Mouse (Mus musculus): Measurements from ENCODE around the gene Ipo7. TPM values are rescaled to one million over a fixed set of nuclear protein-coding genes. Genes with fewer than 3 reads are reported as not detected.
"Not testable (repeated sequence)": the region's sequence is repeated elsewhere in the genome, so short reads cannot be mapped to it uniquely, and the experiment has no call there.

Gene Ipo7
- polyA plus RNA-seq (2012; rRNA removed): 25.6 and 38.0 TPM in 2 replicates

GRCm38 (mm10) chr7:110018117-110018630 is at the start of gene Ipo7:
Gene Ipo7, plus strand, starts transcription at chr7:110018274.
- 0 out of 2 replicates have a peak, but pooled peaks have one; percentile 43 for TF ChIP-seq CTCF (IDR thresholded peaks at IDR 0.05; ENCODE audit: borderline replicate concordance, control insufficient read depth, extremely low read depth, insufficient read depth, low read length, poor library complexity)
- peak; percentile 86 for TF ChIP-seq POLR2A (IDR thresholded peaks at IDR 0.05; ENCODE audit: control insufficient read depth, extremely low read depth, insufficient read depth, low read length, poor library complexity)
- no peak within 1 kb of the TSS for H3K27ac ChIP-seq (ENCODE audit: control insufficient read depth, insufficient read depth, low read length)
- under 1% methylated on average over 48 of the region's 48 CpGs for WGBS
- H3K36me3 ChIP-seq (ENCODE audit: control insufficient read depth, insufficient read depth, low read length): no peaks in the 10 kb centered on the region
- peak within 1 kb of the TSS; percentile 87 for H3K4me3 ChIP-seq (ENCODE audit: control insufficient read depth, insufficient read depth, low read length)
- H3K27me3 ChIP-seq (ENCODE audit: control insufficient read depth, insufficient read depth, low read length): no peaks in the 10 kb centered on the region
- H3K4me1 ChIP-seq (replicated peaks; ENCODE audit: control insufficient read depth, insufficient read depth, low read length): peaks cover 5% of the 10 kb centered on the region
- peak; percentile 91 for DNase-seq

GRCm38 (mm10) chr7:109968924-109969450 is 49.1 kb upstream of the Ipo7 start:
- WGBS: 9% methylated on average over 2 of the region's 2 CpGs
- Histone ChIP-seq H3K27me3 (ENCODE audit: control insufficient read depth, insufficient read depth, low read length) (no peaks in the 10 kb centered on the region), H3K4me1 (replicated peaks; ENCODE audit: control insufficient read depth, insufficient read depth, low read length) (no peaks in the 10 kb centered on the region), H3K36me3 (ENCODE audit: control insufficient read depth, insufficient read depth, low read length) (no peaks in the 10 kb centered on the region), H3K4me3 (ENCODE audit: control insufficient read depth, insufficient read depth, low read length) (no peak overlapping the region), H3K27ac (ENCODE audit: control insufficient read depth, insufficient read depth, low read length) (no peak overlapping the region)
- TF ChIP-seq POLR2A (IDR thresholded peaks at IDR 0.05; ENCODE audit: control insufficient read depth, extremely low read depth, insufficient read depth, low read length, poor library complexity) (no peak), CTCF (IDR thresholded peaks at IDR 0.05; ENCODE audit: borderline replicate concordance, control insufficient read depth, extremely low read depth, insufficient read depth, low read length, poor library complexity) (no peak)
- DNase-seq: no peak

GRCm38 (mm10) chr7:109969542-109969941 is 48.5 kb upstream of the Ipo7 start:
- no peak overlapping the region for H3K4me3 ChIP-seq (ENCODE audit: control insufficient read depth, insufficient read depth, low read length)
- H3K27ac ChIP-seq (ENCODE audit: control insufficient read depth, insufficient read depth, low read length): no peak overlapping the region
- no peaks in the 10 kb centered on the region for H3K27me3 ChIP-seq (ENCODE audit: control insufficient read depth, insufficient read depth, low read length)
- DNase-seq: no peak
- H3K4me1 ChIP-seq (replicated peaks; ENCODE audit: control insufficient read depth, insufficient read depth, low read length): no peaks in the 10 kb centered on the region
- no peaks in the 10 kb centered on the region for H3K36me3 ChIP-seq (ENCODE audit: control insufficient read depth, insufficient read depth, low read length)
- TF ChIP-seq POLR2A (IDR thresholded peaks at IDR 0.05; ENCODE audit: control insufficient read depth, extremely low read depth, insufficient read depth, low read length, poor library complexity) (no peak), CTCF (IDR thresholded peaks at IDR 0.05; ENCODE audit: borderline replicate concordance, control insufficient read depth, extremely low read depth, insufficient read depth, low read length, poor library complexity) (no peak)

- Histone ChIP-seq H3K4me3 (ENCODE audit: control insufficient read depth, insufficient read depth, low read length) (no peak overlapping the region), H3K4me1 (replicated peaks; ENCODE audit: control insufficient read depth, insufficient read depth, low read length) (no peaks in the 10 kb centered on the region), H3K27ac (ENCODE audit: control insufficient read depth, insufficient read depth, low read length) (no peak overlapping the region), H3K36me3 (ENCODE audit: control insufficient read depth, insufficient read depth, low read length) (peaks cover 16% of the 10 kb centered on the region), H3K27me3 (ENCODE audit: control insufficient read depth, insufficient read depth, low read length) (no peaks in the 10 kb centered on the region)
- no peak for DNase-seq
- TF ChIP-seq POLR2A (IDR thresholded peaks at IDR 0.05; ENCODE audit: control insufficient read depth, extremely low read depth, insufficient read depth, low read length, poor library complexity) (no peak), CTCF (IDR thresholded peaks at IDR 0.05; ENCODE audit: borderline replicate concordance, control insufficient read depth, extremely low read depth, insufficient read depth, low read length, poor library complexity) (no peak)
- WGBS: over 99% methylated on average over 6 of the region's 6 CpGs
Measured at GRCm38 (mm10) chr7:109975966-109976715, 41.9 kb upstream of the Ipo7 start.

- H3K27ac ChIP-seq (ENCODE audit: control insufficient read depth, insufficient read depth, low read length); H3K27me3 ChIP-seq (ENCODE audit: control insufficient read depth, insufficient read depth, low read length); H3K4me1 ChIP-seq (replicated peaks; ENCODE audit: control insufficient read depth, insufficient read depth, low read length); H3K4me3 ChIP-seq (ENCODE audit: control insufficient read depth, insufficient read depth, low read length): not testable (repeated sequence)
- DNase-seq: peak; percentile 33
- WGBS: 78% methylated on average over 5 of the region's 5 CpGs
- peaks cover 16% of the 10 kb centered on the region for H3K36me3 ChIP-seq (ENCODE audit: control insufficient read depth, insufficient read depth, low read length)
Measured at GRCm38 (mm10) chr7:109977131-109977530, 40.9 kb upstream of the Ipo7 start.

- WGBS: 93% methylated on average over 5 of the region's 5 CpGs
- not testable (repeated sequence) for DNase-seq; H3K27ac ChIP-seq (ENCODE audit: control insufficient read depth, insufficient read depth, low read length); H3K27me3 ChIP-seq (ENCODE audit: control insufficient read depth, insufficient read depth, low read length); H3K4me1 ChIP-seq (replicated peaks; ENCODE audit: control insufficient read depth, insufficient read depth, low read length); H3K36me3 ChIP-seq (ENCODE audit: control insufficient read depth, insufficient read depth, low read length); H3K4me3 ChIP-seq (ENCODE audit: control insufficient read depth, insufficient read depth, low read length)
Measured at GRCm38 (mm10) chr7:109984608-109985007, 33.5 kb upstream of the Ipo7 start.

- H3K27ac ChIP-seq (ENCODE audit: control insufficient read depth, insufficient read depth, low read length): no peak overlapping the region
- no peaks in the 10 kb centered on the region for H3K27me3 ChIP-seq (ENCODE audit: control insufficient read depth, insufficient read depth, low read length)
- no peak for DNase-seq
- peak overlapping the region; percentile 49 for H3K4me3 ChIP-seq (ENCODE audit: control insufficient read depth, insufficient read depth, low read length)
- no peaks in the 10 kb centered on the region for H3K4me1 ChIP-seq (replicated peaks; ENCODE audit: control insufficient read depth, insufficient read depth, low read length)
- TF ChIP-seq CTCF (IDR thresholded peaks at IDR 0.05; ENCODE audit: borderline replicate concordance, control insufficient read depth, extremely low read depth, insufficient read depth, low read length, poor library complexity): no peak
- TF ChIP-seq POLR2A (IDR thresholded peaks at IDR 0.05; ENCODE audit: control insufficient read depth, extremely low read depth, insufficient read depth, low read length, poor library complexity): no peak
- WGBS: under 1% methylated on average over 27 of the region's 27 CpGs
- peaks cover under 1% of the 10 kb centered on the region for H3K36me3 ChIP-seq (ENCODE audit: control insufficient read depth, insufficient read depth, low read length)
Measured at GRCm38 (mm10) chr7:109985661-109986132, 32.4 kb upstream of the Ipo7 start.
